Mouse (Mus musculus): ENCODE measurements around the gene Gm8113. TPM values are rescaled to one million over a fixed set of nuclear protein-coding genes. Genes with fewer than 3 reads are reported as not detected.
A peak's percentile ranks its signal among the peaks of the same experiment; 100 is the strongest.
"Not testable (repeated sequence)": the region's sequence is repeated elsewhere in the genome, so short reads cannot be mapped to it uniquely, and the experiment has no call there.

Gm8113 gene
- not detected for total RNA-seq (2021)
- long read RNA-seq, experiment 1, result 0 reads
- long read RNA-seq, experiment 2, partial matches to known transcripts, result 0 of 1 reads
- long read RNA-seq, experiment 2, other reads (novel, unspliced or antisense), result 1 of 1 reads

DNA sequence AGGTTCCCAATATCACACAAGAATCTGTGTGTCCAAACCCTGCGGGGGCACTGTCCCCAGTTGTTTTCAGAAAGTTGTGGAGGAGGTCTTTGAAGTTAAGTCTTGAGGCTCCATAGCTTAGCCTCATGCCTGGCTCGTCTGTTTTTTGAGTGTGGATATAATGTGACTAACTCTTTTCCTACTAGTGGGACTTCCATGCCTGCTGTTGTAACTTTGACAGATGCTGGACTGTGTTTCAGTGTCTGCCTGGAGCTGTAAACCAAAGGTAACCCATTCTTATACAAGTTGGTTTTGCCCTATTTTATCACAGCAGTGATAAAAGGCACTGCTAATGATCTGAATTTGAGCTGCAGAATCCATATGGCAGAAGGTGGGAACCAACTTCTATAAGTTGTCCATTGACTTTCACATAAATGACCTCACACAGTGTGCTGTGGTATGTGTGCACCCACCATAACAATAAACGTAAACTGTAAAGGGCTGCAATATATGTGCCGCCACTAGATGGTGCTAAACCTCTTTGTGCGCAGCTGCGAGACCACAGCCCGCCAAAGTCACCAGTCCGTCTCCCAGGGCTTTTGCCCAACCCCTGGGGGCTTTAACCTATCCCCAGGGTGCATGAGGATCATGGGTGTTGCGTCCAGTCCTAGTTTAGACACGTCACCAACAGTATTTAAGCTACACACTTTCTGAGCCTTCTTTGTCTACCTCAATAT lies at the start of gene Gm8113:
Gene Gm8113 (plus strand): TSS at position 703 of the 716 bp plus-strand sequence.
- peak; percentile 37 to 55 for DNase-seq (ENCODE audit: low spot score in 2 of 2)

DNA sequence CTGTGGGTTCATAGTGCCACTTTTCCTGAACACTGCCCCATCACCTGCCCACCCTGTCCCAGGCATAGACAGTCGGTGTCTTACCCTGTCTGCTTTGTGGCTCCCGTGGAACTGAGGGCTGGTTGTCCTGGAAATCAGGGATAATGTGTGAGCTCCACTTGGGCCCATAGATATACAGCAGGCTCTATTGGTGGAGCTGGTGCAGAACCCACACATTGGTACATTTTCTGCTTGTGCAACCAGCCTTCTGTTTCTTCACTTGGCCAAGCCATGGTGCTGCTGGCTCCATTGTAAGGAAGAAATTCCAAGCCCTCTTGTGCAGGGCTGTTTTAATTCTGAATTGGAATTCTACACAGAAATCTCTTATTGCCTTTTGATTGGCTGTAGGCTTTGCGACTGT lies 49.8 kb upstream of the Gm8113 start, which contains the start of gene Ear1:
Gene Ear1 (minus strand): TSS at position 101 of the 400 bp plus-strand sequence.
- DNase-seq (ENCODE audit: low spot score in 2 of 2), result not testable (repeated sequence)

DNA sequence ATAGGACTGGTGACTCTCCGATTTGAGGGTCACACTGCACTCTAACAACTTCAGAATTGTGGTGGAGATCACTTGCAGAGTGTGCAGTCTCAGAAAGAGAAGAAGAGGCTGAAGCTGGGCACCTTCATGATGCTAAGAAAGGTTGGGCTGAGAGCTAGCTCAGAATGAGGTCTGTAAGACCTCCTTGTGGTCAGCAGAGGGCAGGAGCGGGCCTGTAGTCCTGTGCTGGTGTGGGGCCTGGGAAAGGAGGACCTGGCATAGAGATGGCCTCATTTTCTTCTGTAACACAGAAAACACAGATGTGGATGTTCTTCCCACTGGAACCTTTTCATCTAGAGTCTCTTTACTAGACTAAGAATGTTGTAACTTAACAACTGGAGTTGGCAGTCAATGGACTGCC lies 47.4 kb upstream of the Gm8113 start:
- not testable (repeated sequence) for DNase-seq (ENCODE audit: low spot score in 2 of 2)

DNA sequence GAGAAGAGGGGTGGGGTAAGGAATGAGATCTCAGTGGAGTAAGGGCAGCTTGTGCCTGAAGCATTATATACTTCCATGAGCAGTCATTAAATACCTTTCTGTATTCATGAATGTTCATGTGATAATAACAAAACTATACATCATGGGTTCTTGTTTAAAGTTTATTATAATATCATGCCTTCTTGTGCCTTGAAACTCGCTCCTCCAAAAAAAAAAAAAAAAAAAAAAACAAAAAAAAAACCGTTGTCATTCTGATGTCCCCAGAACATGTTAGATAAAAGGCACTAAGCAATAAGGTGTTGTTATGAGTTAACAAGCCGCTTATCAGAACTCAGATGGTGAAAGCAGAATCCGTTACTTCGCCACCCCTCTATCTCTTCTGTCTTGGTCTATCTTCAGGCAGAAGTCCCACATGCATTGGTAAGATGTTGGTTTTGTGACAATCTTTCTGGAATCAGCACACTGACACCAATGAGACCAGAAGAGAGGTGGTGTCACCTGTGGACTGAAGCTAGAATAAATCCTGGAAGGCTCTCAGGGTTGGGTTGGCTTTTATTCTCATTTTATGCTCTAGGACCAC lies 45.1 kb upstream of the Gm8113 start:
- not testable (repeated sequence) for DNase-seq (ENCODE audit: low spot score in 2 of 2)

DNA sequence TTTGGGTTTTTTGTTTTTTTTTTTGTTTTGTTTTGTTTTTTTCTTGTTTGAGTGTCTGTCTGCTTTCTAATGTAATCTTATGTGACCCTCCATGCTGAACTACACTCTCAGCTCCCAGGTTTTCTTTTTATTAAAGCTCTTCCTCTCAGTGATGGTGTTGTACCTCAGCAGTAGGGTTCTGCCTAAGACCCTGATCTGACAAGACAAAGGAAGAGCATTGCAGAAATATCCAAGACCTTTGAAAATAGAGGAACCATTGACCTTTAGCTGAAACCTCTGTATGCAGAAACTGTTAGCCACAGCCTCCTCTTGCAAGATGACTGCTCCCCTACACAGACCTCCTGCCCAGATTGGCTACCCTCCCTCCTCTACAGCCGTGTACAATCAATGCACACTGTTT lies 39.0 kb upstream of the Gm8113 start:
- DNase-seq (ENCODE audit: low spot score in 2 of 2), result not testable (repeated sequence)

DNA sequence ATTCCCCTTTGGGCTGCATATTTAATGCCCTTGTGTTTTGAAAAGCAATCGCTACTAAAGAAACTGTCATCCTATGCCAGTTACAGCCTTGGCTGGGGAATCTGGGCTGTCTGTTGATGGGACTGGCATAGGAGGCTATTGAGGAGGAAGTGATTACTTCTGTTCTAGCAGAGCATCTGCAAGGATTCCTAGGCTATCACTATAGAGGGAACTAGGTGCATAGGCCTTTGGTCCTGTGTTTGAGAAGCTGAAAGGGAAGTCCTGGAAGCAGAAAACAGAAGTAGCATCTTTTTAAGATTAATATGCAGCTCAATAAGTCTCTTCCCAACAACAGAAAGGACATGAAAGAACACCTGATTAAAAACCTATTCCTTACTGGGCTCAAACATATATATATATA lies 33.9 kb upstream of the Gm8113 start:
- not testable (repeated sequence) for DNase-seq (ENCODE audit: low spot score in 2 of 2)

DNA sequence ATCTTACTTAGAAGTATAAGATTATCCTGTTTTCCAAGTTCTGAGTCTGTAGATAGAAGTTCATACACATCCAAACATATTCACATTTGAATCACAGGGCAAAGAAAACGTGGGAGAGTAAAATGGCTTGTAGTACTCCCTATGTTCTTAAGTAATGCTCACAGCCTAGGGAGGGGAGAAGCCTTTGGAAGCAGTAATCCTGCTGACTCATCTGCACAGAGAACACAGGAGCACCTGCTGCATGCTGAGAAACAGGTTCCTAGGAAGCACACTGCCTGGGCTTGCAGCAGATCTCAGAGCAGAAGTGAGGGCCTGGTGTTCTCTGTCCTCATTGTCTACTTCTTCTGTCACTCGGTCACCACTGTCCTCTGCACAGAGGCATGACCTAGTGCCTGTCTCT lies 29.8 kb upstream of the Gm8113 start:
- not testable (repeated sequence) for DNase-seq (ENCODE audit: low spot score in 2 of 2)

DNA sequence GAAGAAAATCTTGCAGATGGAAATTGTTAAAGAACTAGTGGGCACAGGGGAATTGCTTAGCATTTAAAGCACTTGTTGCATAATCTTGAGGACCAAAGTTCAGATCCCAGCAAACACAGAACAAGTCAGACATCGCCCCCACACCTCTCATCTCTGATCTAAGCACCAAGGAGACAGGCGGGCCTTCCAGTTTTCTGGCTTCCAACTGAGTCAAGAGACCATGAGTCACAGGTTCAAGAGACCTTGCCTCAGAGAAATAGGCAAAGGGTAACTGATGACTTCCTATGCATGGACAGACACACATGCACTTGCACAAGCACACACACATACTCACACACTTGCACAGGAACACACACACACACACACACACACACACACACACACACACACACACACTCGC lies 26.6 kb upstream of the Gm8113 start:
- not testable (repeated sequence) for DNase-seq (ENCODE audit: low spot score in 2 of 2)

DNA sequence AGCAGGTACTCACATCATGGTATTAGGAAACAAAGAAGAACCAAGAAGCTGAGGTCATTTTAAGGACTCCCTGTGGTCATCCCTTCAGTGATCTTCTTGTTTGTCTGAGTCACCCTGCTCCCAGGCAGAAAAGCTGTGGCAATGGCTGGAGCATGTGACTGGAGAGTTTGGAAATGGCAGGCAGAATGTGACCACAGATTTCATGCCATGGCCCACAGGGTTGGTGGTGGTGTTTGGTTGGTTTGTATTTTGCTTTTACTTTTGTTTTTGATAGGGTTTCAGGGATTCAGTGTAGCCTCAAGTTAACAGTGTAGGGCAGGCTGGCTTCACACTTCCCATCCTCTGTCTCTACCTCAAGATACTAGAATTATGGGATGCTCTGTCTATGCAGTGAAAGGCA lies 7.0 kb upstream of the Gm8113 start:
- not testable (repeated sequence) for DNase-seq (ENCODE audit: low spot score in 2 of 2)

DNA sequence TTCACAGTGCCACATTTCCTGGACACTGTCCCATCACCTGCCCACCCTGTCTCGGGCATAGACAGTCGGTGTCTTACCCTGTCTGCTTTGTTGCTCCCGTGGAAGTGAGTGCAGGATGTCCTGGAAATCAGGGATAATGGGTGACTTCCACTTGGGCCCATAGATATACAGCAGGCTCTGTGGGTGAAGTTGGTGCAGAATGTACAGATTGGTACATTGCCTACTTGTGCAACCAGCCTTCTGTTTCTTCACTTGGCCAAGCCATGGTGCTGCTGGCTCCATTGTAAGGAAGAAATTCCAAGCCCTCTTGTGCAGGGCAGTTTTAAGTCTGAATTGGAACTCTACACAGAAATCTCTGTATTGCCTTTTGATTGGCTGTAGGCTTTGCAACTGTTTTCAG lies 1.7 kb upstream of the Gm8113 start, which contains the start of gene Ear10:
Gene Ear10 (minus strand): TSS at position 101 of the 400 bp plus-strand sequence.
- DNase-seq (ENCODE audit: low spot score in 2 of 2), result not testable (repeated sequence)

DNA sequence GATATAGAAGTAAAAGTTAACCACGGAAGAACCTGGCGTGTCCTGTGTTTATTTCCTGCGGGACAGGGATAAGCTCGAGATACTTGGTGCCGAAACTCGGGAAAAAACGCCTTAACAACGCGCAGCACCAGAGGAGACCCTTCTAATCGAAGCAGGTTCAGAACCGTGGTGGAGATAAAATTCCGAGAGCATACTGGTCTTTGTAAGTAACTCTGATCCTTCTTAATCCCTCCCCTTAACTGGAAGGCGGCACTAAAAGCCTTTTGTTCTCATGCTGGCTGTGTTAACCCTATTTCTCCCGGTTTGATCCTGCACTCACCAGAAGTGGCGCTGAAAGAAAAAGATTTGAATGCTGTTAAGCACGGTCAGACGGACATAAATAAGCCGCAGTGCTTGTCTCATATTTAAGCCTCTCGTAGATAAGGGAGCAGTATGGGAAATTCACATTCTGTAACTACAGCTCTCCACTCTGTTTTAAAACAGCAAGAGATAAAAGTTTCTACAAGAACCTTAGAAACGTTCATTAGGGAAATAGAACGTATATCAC lies 287 bp downstream of the Gm8113 start:
- DNase-seq (ENCODE audit: low spot score in 2 of 2), result not testable (repeated sequence)

DNA sequence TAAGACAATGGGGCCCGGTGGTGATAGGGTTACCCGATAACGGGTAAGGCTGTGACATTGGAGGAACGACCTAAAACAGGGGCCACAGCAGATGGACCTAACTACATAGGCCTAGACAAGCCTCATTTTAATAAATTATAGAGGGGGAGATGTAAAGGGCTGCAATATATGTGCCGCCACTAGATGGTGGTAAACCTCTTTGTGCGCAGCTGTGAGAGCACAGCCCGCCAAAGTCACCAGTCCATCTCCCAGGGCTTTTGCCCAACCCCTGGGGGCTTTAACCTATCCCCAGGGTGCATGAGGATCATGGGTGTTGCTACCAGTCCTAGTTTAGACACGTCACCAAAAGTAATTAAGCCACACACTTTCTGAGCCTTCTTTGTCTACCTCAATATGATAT lies 7.8 kb downstream of the Gm8113 start:
- peak; percentile 18 to 39 for DNase-seq (ENCODE audit: low spot score in 2 of 2)

DNA sequence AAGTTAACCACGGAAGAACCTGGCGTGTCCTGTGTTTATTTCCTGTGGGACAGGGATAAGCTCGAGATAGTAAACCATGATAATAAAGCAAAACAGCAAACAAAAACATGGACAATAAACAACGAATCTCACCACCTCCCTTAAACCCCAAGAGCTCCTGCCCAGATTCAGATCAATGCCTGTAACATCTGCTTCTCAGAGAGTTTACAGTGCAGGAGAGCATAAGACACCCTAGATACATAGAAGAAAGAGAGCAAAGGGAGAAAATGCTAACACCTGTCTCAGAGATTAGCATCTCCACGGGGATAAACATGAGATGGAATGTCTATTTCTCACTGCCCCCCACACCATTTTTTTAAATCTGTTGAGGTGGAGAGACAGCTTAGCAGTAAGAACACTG lies 8.2 kb downstream of the Gm8113 start:
- DNase-seq (ENCODE audit: low spot score in 2 of 2), result not testable (repeated sequence)

DNA sequence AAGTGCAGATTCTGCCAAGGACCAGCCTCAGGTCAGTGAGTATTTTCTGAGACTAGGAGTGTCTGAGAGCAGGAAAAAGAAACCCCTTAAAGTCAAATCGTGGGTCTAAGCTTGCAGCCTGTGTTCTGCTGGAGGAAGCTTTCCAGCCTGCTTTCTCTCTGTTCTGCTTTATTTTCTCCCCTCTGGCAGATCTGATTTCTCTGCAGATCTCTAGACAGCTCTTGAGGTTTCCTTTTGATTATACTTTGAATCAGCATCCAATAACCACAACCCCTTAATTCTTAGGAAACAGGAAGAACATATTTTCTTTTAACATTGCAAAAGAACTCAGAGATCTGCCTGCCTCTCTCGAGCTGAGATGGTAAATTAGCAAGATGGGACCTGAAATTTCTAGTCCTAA lies 28.2 kb downstream of the Gm8113 start:
- DNase-seq (ENCODE audit: low spot score in 2 of 2), result not testable (repeated sequence)

DNA sequence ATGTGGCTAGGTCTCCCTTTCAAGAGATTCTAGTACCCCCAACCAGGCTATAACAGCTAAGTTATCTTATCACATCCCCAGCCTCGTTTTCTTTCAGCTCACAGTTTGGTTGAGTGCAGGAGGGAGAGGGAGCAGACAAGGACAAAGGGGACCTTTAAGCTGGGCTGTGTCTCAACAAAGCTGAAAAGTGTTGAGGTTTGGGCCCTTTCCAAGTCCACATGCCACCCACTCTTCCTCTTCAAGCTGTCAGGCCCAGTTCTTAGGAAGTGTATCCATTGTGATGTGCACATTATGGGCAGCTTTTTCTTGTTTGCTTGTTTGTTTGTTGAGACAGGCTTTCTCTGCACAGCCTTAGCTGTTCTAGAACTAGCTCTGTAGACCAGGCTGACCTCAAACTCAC lies 29.9 kb downstream of the Gm8113 start:
- not testable (repeated sequence) for DNase-seq (ENCODE audit: low spot score in 2 of 2)

DNA sequence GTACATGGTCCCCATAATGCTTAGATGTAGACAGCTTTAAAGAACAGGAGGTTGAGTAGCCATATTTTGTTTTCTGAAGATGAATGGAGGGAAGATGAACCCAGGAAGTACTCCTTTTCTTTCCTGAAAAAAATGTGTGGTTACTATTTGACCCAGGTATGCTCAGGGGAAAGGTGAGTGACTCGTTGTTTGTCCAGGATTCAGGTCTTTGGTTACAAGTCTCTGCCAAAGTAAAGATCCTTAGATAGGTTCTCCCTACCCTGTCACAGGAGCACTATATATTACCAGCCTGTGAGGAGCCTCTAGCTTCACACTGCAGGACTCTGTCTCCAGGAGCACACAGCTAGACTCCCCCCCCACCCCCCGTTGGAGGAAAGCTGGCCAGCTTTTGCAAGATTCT lies 31.6 kb downstream of the Gm8113 start, which contains the start of gene Ang5:
Gene Ang5 (plus strand): TSS at position 301 of the 400 bp plus-strand sequence.
- not testable (repeated sequence) for DNase-seq (ENCODE audit: low spot score in 2 of 2)

Other genes with a start within 250 kb of the Gm8113 start
- gene Gm8165, start 248.2 kb upstream of the Gm8113 start, total RNA-seq (2021), result not detected
- gene Gm7324, start 227.6 kb upstream of the Gm8113 start, total RNA-seq (2021), result 1 to 10 TPM; 1.2 to 1.6 TPM
- not detected for gene Gm16506, start 197.9 kb upstream of the Gm8113 start, total RNA-seq (2021)
- not detected for gene Gm6526, start 177.5 kb upstream of the Gm8113 start, total RNA-seq (2021)
- not detected for gene Gm8180, start 140.6 kb upstream of the Gm8113 start, total RNA-seq (2021)
- not detected for gene Ear1, start 49.9 kb upstream of the Gm8113 start, total RNA-seq (2021)
- not detected for gene Ear10, start 1.8 kb upstream of the Gm8113 start, total RNA-seq (2021)
- gene Ang5, start 31.7 kb downstream of the Gm8113 start, total RNA-seq (2021), result not detected
- gene Ang6, start 76.9 kb downstream of the Gm8113 start, total RNA-seq (2021), result not detected
- not detected for gene Ear2, start 177.3 kb downstream of the Gm8113 start, total RNA-seq (2021)
- not detected for gene Gm3327, start 198.5 kb downstream of the Gm8113 start, total RNA-seq (2021)